Mouse (Mus musculus): Measurements from ENCODE around the gene Myo1c.

DNA sequence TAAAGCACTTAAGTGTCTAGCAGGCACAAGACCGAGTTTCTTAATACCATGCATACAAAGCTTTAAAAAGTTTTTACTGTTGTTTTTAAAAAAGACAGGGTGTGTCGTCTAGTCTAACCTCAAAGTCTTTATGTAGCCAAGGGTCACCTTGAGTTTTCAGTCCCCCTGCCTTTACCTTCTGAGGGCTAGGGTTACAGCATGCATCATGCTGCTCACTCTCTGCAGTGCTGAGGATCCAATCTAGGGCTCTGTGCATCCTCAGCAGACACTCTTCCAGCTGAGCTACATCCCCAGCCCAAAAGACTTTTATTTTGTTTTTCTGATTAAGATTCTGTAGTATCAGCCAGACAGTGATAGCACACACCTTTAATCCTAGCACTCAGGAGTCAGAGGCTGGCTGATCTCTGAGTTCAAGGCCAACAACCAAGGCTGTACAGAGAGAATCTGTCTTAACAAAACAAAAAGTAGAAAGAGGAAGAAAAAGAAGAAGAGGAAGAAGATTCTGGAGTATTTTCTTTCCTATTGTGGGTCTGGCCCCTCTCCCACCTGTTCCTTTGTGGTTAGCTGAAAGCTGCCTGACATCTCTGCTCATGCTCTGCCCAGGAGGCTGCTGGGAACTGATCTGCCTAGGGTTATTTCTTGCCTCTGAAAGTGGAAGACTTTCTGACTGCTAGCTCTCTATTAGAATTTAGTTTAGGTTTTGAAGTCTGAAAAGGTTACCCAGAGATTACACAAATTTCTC lies 27.5 kb upstream of the Myo1c start:
- TF ChIP-seq GATA1 (IDR thresholded peaks at IDR 0.05; ENCODE audit: borderline replicate concordance, low read length) (no peak), FLI1 (IDR thresholded peaks at IDR 0.05; ENCODE audit: low read length) (no peak)

Measured in megakaryocyte, embryonic 14.5 days (primary cell).